Mouse (Mus musculus) liver, embryonic 13.5 days (tissue): ENCODE measurements around the gene Ugt1a2. TPM values are rescaled to one million over a fixed set of nuclear protein-coding genes. Genes with fewer than 3 reads are reported as not detected.
"Not testable (repeated sequence)": the region's sequence is repeated elsewhere in the genome, so short reads cannot be mapped to it uniquely, and the experiment has no call there.

Experiments used
- ATAC-seq: fragments of 200-750 bp; cut with Nextera tagmentation; 2 replicates; pipeline ENCODE4 v1.8.0; 2017; ENCODE audit warnings: low read depth, mild to moderate bottlenecking, moderate number of reproducible peaks, moderate library complexity
- DNase-seq: peaks from one replicate; pipeline ENCODE4 v3.0.0; 2022
- H3K27ac ChIP-seq: fragments of 300-500 bp; sonication (generic); 2 replicates; pipeline ENCODE4 v1.5.1; 2015; ENCODE audit warnings: moderate library complexity, mild to moderate bottlenecking, inconsistent platforms
- H3K27me3 ChIP-seq: fragments of 300-500 bp; sonication (generic); 2 replicates; pipeline ENCODE4 v1.6.1; 2015; ENCODE audit warnings: mild to moderate bottlenecking, inconsistent platforms
- H3K36me3 ChIP-seq: fragments of 300-500 bp; sonication (generic); 2 replicates; pipeline ENCODE4 v1.6.1; 2015; ENCODE audit warnings: mild to moderate bottlenecking, inconsistent platforms
- H3K4me1 ChIP-seq: fragments of 300-500 bp; sonication (generic); replicated peaks from 2 replicates; pipeline ENCODE4 v1.6.1; 2015; ENCODE audit warnings: inconsistent platforms
- H3K4me2 ChIP-seq: fragments of 300-500 bp; sonication (generic); 2 replicates; pipeline ENCODE4 v1.6.1; 2015; ENCODE audit warnings: inconsistent platforms, mild to moderate bottlenecking, moderate library complexity
- H3K4me3 ChIP-seq: fragments of 300-500 bp; sonication (generic); replicated peaks from 2 replicates; pipeline ENCODE4 v1.5.1; 2015; ENCODE audit warnings: mild to moderate bottlenecking, inconsistent platforms
- H3K9ac ChIP-seq: fragments of 300-500 bp; sonication (generic); 2 replicates; pipeline ENCODE4 v1.6.1; 2015; ENCODE audit warnings: mild to moderate bottlenecking, inconsistent platforms
- H3K9me3 ChIP-seq: fragments of 300-500 bp; sonication (generic); replicated peaks from 2 replicates; pipeline ENCODE4 v1.6.1; 2016; ENCODE audit warnings: inconsistent platforms
- WGBS: fragments of 180-500 bp; shearing (Covaris S2); methylation state at CpG from one replicate; pipeline ENCODE4 v1.1.7; 2015; ENCODE audit not compliant: insufficient replicate concordance; 5-methylcytosine and 5-hydroxymethylcytosine counted together
- polyA plus RNA-seq: library from polyadenylated mRNA; unstranded; fragments of >200 nt; fragmentation: Nextera tagmentation; extraction: Ambion mirVana; gene quantifications from 2 replicates; pipeline ENCODE4 v1.2.1, GENCODE M21; 2015

The Ugt1a2 gene
- polyA plus RNA-seq, 1 experiment from 2014 or later, result not detected

DNA sequence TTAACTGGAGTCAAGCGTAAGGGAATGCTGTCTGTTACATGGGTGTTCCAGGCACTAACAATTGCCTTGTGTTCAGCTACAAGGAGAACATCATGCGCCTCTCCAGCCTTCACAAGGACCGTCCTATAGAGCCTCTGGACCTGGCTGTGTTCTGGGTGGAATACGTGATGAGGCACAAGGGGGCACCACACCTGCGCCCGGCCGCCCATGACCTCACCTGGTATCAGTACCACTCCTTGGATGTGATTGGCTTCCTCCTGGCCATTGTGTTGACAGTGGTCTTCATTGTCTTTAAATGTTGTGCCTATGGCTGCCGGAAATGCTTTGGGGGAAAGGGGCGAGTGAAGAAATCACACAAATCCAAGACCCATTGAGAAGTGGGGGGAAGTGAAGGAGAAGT, 17.6 kb downstream of the Ugt1a2 start:
- H3K27ac ChIP-seq, result no peak overlapping the region
- no peaks in the 10 kb centered on the region for H3K36me3 ChIP-seq
- H3K27me3 ChIP-seq, result no peaks in the 10 kb centered on the region
- ATAC-seq, result no peak
- DNase-seq, result no peak
- WGBS, result 61% methylated on average over 9 of the region's 9 CpGs
- H3K9ac ChIP-seq, result no peak overlapping the region
- no peak overlapping the region for H3K4me2 ChIP-seq
- H3K9me3 ChIP-seq, result peaks cover 36% of the 10 kb centered on the region
- no peak overlapping the region for H3K4me3 ChIP-seq
- H3K4me1 ChIP-seq, result no peaks in the 10 kb centered on the region

DNA sequence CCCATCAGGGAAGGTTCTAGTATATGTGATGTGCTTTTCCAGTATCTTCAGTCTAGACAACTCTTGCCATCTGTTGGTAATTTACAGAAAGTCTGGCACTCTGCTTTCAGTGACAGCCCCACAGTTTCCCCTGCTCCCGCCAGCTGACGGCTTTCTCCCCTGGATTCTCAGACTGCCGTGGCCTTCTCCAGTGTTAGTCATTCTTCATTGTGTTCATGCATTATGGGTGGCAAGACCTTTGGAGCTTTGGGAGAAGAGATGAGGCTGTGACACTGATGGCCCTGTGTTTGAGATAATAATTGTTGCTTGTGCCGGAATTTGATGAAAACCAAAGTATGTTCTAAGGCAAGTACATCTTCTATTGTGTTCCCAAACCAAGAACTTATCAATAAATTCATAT, 18.2 kb downstream of the Ugt1a2 start:
- 39% methylated on average over 4 of the region's 4 CpGs for WGBS

DNA sequence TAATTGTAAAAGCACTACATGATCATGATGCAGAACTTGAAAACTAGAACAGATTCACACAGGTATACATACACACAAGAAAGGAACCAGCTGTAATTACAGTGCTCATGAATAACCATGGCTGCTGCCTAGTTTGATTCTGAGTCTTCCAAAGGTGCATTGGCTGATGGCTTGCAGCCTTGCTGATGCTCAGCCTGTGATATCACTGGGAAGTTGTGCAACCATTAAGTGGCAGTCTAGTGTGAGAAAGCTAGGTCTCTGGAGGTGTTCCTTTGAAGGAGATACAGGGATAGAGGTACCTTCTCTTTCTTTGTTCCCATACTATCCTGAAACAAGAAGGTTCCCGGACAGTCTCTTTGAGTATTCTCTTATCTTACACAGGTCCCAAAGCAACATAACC, 18.7 kb downstream of the Ugt1a2 start:
- Histone ChIP-seq H3K4me1 (no peaks in the 10 kb centered on the region), H3K36me3 (no peaks in the 10 kb centered on the region), H3K27me3 (no peaks in the 10 kb centered on the region), H3K4me3 (no peak overlapping the region), H3K4me2 (no peak overlapping the region), H3K9ac (no peak overlapping the region), H3K9me3 (peaks cover 27% of the 10 kb centered on the region), H3K27ac (no peak overlapping the region)
- no peak for DNase-seq
- no peak for ATAC-seq
- WGBS, result 12% methylated on average over 1 of the region's 1 CpGs

More for the DNA sequence above, 18.2 kb downstream of the Ugt1a2 start:
- Histone ChIP-seq H3K9ac (no peak overlapping the region), H3K36me3 (no peaks in the 10 kb centered on the region), H3K4me3 (no peak overlapping the region), H3K9me3 (peaks cover 32% of the 10 kb centered on the region), H3K27me3 (no peaks in the 10 kb centered on the region), H3K27ac (no peak overlapping the region), H3K4me2 (no peak overlapping the region), H3K4me1 (no peaks in the 10 kb centered on the region)
- DNase-seq (no peak), ATAC-seq (no peak)

DNA sequence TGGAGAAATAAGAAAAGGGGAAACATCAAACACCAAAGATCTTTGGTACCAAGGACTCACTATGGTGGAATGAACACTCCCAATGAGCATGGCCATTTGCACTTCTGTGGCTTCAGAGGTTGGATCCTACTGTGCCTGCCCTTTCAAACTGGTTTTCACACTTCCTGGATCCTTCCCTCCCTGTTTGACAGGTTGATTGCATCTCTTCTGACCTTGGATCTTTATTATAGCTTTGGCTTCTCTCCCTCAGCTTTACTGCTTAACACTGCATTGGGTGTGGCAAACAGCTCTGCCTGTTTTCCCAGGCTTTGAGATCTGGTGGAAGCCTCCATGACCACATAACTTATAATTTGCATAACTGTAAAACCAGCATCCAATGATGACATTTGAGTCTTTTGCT, 19.9 kb downstream of the Ugt1a2 start:
- no peak for DNase-seq

DNA sequence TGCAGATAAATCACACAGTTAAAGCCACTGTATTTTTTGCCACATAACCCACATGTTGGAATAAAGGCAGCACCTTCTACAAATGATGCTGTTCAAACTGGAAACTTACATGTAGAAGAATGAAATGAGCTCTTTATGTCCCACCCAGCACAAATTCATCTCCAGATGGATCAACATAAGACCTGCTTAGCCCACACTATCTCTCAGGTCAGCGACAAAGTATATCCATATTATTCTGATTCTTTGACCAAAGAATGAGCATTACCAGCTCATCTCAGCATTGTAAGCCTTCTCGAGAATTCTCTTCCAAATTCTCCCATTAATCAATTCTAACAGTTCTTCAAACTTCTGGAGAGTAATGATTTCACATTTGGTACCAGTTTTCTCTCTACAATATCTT, 21.8 kb downstream of the Ugt1a2 start:
- Histone ChIP-seq H3K9me3 (peaks cover 22% of the 10 kb centered on the region), H3K4me2 (no peak overlapping the region), H3K9ac (no peak overlapping the region), H3K4me1 (no peaks in the 10 kb centered on the region), H3K27me3 (no peaks in the 10 kb centered on the region), H3K36me3 (no peaks in the 10 kb centered on the region), H3K4me3 (no peak overlapping the region), H3K27ac (no peak overlapping the region)
- WGBS, result 29% methylated on average over 2 of the region's 2 CpGs
- no peak for DNase-seq
- ATAC-seq, result no peak

More for the DNA sequence above, 19.9 kb downstream of the Ugt1a2 start:
- Histone ChIP-seq H3K4me1 (no peaks in the 10 kb centered on the region), H3K9ac (no peak overlapping the region), H3K27ac (no peak overlapping the region), H3K4me2 (no peak overlapping the region), H3K36me3 (no peaks in the 10 kb centered on the region), H3K9me3 (peaks cover 18% of the 10 kb centered on the region), H3K27me3 (no peaks in the 10 kb centered on the region), H3K4me3 (no peak overlapping the region)
- ATAC-seq, result no peak

DNA sequence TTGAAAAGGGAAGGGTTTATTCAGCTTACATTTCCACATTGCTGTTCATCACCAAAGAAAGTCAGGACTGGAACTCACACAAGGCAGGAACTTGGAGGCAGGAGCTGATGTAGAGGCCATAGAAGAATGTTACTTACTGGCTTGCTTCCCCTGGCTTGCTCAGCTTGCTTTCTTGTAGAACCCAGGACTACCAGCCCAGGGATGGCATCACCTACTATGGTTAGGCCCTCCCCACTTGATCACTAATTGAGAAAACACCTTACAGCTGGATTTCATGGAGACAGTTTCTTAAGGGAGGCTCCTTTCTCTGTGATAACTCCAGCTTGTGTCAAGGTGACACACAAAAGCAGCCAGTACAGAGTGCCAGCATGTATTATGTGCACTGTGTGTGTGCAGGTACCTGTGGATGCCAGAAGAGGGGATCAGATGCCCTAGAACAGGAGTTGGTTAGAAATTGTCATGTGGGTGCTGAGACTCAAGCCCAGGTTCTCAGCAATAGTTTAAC, 22.7 kb downstream of the Ugt1a2 start:
- DNase-seq, H3K9ac ChIP-seq, H3K4me3 ChIP-seq, H3K4me1 ChIP-seq, H3K4me2 ChIP-seq, H3K27me3 ChIP-seq, H3K36me3 ChIP-seq, H3K27ac ChIP-seq, ATAC-seq: not testable (repeated sequence)
- peaks cover 23% of the 10 kb centered on the region for H3K9me3 ChIP-seq

DNA sequence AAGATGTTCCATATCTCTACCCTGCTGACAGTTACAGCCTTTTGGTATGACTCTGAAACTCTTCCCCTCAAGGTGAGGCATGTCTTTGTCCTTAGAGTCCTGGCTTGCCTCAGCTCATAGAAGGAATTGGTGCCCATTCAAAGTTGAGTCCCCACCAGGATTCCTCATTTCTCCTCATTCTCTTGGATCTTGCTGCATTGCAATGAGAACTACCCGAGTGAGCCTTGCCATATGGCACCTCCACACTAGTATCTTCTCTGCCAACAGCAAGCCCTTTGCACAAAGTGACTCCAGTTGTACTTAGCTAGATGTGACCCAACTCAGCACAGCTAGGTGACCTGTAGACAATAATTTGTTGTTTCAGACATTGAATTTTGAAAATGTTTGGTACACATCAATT, 23.2 kb downstream of the Ugt1a2 start:
- DNase-seq (no peak), ATAC-seq (no peak)
- Histone ChIP-seq H3K27me3 (no peaks in the 10 kb centered on the region), H3K9me3 (peaks cover 26% of the 10 kb centered on the region), H3K36me3 (no peaks in the 10 kb centered on the region), H3K4me1 (no peaks in the 10 kb centered on the region), H3K9ac (no peak overlapping the region), H3K4me3 (no peak overlapping the region), H3K4me2 (no peak overlapping the region), H3K27ac (no peak overlapping the region)
- 25% methylated on average over 1 of the region's 1 CpGs for WGBS

DNA sequence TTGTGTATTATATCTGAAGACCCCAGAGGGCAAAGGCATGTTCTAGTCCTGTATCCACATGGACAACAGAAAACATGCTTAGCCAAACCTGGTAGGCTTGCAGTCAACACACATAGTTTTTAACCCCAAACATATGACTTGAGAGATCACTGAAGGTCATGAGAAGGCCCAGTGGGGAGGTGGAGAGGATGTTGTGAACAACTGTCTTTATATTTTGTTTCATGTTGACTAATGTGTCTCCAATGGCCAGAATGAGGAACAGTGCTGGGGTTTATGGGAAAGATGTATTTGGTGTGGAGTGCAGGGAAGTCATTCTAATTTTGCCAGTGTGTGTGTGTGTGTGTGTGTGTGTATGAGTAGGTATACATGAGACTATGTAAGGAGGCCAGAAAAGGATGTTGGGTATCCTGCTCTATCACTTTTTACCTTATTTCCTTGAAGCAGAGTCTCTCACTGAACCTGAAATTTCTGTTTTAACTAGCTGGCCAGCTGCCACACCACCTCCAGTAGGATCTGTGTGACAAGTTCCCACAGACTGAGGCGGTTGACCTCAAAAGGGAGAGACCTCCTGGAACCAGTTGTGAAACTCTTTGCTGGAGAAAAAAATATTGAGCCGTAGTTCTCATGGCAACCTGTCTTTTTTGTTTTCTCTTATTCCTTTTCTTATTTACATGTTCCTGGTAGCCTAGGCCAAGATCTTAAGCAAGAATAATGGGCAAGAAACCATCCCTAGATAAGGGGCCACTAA, 23.8 kb downstream of the Ugt1a2 start:
- Histone ChIP-seq H3K27me3 (no peaks in the 10 kb centered on the region), H3K36me3 (no peaks in the 10 kb centered on the region), H3K4me2 (no peak overlapping the region), H3K4me1 (no peaks in the 10 kb centered on the region), H3K9ac (no peak overlapping the region), H3K4me3 (no peak overlapping the region), H3K27ac (no peak overlapping the region), H3K9me3 (peaks cover 27% of the 10 kb centered on the region)
- WGBS, result 49% methylated on average over 2 of the region's 2 CpGs
- DNase-seq (no peak), ATAC-seq (no peak)

DNA sequence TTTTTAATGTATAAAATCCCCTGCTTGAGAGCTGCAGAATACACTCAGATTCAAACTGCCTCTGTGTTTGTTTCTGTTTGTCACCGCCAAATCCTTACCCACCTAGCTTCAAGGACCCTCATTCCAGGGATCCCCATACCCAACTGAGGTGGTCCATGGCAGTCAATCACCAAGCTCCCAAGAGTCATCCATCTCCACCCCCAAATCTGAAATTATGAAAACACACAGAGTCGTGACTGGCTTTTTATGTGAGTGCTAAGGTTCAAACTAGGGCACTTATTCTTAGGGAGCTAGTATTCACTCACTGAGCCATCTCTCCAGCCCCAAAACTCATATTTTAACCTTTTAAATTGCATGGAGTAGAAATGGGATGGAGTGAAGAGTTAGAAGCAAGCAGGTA, 24.9 kb downstream of the Ugt1a2 start:
- not testable (repeated sequence) for H3K36me3 ChIP-seq, DNase-seq, H3K4me3 ChIP-seq, H3K4me1 ChIP-seq, H3K4me2 ChIP-seq, H3K9ac ChIP-seq, H3K27me3 ChIP-seq, H3K27ac ChIP-seq, ATAC-seq
- H3K9me3 ChIP-seq, result peaks cover 38% of the 10 kb centered on the region
- 20% methylated on average over 2 of the region's 2 CpGs for WGBS

DNA sequence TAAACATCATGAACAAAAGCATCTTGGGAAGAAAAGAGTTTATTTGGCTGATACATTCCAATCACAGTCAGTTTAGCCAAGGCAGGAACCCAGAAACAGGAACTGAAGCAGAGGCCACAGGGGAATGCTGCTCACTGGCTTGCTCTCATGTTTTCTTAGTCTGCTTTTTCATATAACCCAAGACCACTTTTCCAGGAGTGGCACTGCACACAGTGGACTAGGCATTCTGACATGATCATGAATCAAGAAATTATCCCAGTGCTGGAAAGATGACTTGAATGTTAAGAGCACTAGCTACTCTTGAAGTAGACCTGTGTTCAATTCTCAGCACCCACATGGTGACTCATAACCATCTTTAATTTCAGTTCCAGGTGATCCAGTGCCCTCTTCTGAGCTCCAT, 25.3 kb downstream of the Ugt1a2 start:
- Histone ChIP-seq H3K4me1 (no peaks in the 10 kb centered on the region), H3K9ac (no peak overlapping the region), H3K4me2 (no peak overlapping the region), H3K27ac (no peak overlapping the region), H3K4me3 (no peak overlapping the region), H3K9me3 (peaks cover 41% of the 10 kb centered on the region), H3K27me3 (no peaks in the 10 kb centered on the region), H3K36me3 (no peaks in the 10 kb centered on the region)
- no peak for ATAC-seq
- DNase-seq, result no peak

DNA sequence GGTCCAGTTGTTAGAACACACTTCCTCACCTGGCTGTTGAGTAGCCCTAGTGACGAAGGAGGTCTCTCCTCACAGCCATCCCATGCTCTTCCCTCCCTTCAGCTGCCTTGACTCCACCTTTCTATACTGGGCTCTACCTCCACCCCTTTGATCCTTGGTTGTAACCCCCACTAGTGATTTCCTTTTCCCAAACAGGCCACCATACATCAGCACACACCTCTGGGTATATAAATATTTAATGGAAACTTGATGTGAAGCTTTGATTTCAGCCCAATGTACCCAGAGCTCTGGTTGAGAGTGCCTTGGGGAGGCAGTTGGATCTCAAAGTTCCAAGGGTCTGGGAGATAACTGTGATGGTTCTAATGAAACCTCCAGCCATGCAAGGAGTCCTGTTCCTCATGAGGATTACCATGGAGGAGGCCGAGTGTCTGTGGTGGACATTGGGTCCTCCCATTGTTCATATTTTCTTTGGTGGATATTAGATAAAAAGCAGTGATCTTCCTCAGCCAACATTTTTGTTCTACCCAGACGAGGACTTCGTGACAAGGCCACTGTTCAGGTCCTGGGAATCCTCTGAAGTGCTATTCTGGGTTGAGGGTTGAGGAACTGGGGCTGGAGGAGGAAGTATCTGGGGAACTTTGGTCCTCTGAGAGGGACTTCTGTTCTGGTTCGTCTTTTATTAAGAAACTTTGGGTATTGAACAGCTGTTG, 26.4 kb downstream of the Ugt1a2 start, which contains the start of gene Mroh2a:
Gene Mroh2a (plus strand): TSS at position 317 of the 710 bp plus-strand sequence.
- Histone ChIP-seq H3K36me3 (no peaks in the 10 kb centered on the region), H3K9me3 (peaks cover 47% of the 10 kb centered on the region), H3K4me1 (no peaks in the 10 kb centered on the region), H3K27ac (no peak within 1 kb of the TSS), H3K4me2 (no peak within 1 kb of the TSS), H3K4me3 (no peak within 1 kb of the TSS), H3K27me3 (no peaks in the 10 kb centered on the region), H3K9ac (no peak within 1 kb of the TSS)
- no peak for ATAC-seq
- no peak for DNase-seq
- 32% methylated on average over 5 of the region's 5 CpGs for WGBS

DNA sequence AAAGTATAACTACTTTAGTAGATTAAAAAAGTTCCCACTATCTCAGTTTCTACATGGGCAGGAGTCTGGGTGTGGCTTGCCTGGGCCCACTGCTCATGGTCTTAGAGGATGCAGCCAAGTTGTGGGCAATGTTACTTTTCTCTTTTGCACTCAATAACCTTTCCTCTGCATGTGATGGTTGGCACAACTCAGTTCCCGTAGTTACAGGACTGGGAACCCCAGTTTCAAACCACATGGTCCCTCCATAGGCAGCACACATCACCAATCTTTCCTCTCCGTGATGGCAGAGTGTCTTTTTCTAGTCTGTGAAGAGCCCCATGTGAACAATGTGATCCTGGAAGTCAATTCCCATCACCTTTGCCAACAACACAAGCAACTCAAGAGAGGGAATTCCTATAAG, 27.1 kb downstream of the Ugt1a2 start:
- H3K9me3 ChIP-seq, result peaks cover 54% of the 10 kb centered on the region
- H3K9ac ChIP-seq, result no peak overlapping the region
- WGBS, result 42% methylated on average over 2 of the region's 2 CpGs
- DNase-seq (no peak), ATAC-seq (no peak)
- no peaks in the 10 kb centered on the region for H3K36me3 ChIP-seq
- H3K4me1 ChIP-seq, result no peaks in the 10 kb centered on the region
- no peak overlapping the region for H3K27ac ChIP-seq
- H3K4me3 ChIP-seq, result no peak overlapping the region
- H3K4me2 ChIP-seq, result no peak overlapping the region
- no peaks in the 10 kb centered on the region for H3K27me3 ChIP-seq
